ENCODE assay signal across 8 mouse cellular contexts in the genomic region with DNA sequence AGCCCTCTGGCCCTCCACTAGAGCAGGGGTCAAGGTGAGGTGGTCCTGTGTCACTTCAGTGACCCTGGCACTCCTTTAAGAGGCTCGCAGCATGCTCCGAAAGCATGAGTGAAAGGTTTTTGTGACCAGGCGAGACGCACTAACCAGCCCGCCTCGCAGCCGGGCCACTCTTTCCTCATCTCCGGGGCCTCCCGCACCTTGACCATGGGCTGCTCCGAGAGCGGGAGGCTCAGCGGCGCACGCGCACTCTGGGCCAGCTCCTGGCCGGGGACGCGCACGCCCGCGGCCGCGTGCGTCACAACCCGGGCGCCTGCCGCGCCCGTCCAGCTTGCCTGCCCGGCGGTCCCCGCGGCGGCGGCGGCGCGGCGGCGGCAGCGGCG. TPM values are rescaled to one million over a fixed set of nuclear protein-coding genes. Genes with fewer than 3 reads are reported as not detected.
DNase-seq lines count a peak whose midpoint lies in the region; ATAC-seq lines count a peak whose summit lies in the region.

No protein-coding gene starts in this region.

- H3K4me3 ChIP-seq in intestine, embryonic 16.5 days (ENCODE audit: low read length), result peak overlapping the region; percentile 86
- peak overlapping the region; percentile 78 for H3K4me3 ChIP-seq in midbrain, embryonic 10.5 days

- H3K9ac ChIP-seq in intestine, embryonic 16.5 days (ENCODE audit: low read depth, low read length), result peak overlapping the region; percentile 93

- no peaks in the 10 kb centered on the region for H3K36me3 ChIP-seq in intestine, embryonic 16.5 days (ENCODE audit: control insufficient read depth, insufficient read depth, low read length)
- 0 out of 2 replicates have a peak, but pooled peaks cover 2% of the 10 kb centered on the region for H3K36me3 ChIP-seq in midbrain, embryonic 10.5 days

- peak overlapping the region; percentile 74 for H3K4me2 ChIP-seq in intestine, embryonic 16.5 days (ENCODE audit: low read depth, low read length)

- peaks cover 43% of the 10 kb centered on the region for H3K4me1 ChIP-seq in intestine, embryonic 16.5 days (ENCODE audit: control insufficient read depth, insufficient read depth, low read length)
- peaks cover 73% of the 10 kb centered on the region for H3K4me1 ChIP-seq in midbrain, embryonic 10.5 days

- H3K27ac ChIP-seq in intestine, embryonic 16.5 days (ENCODE audit: low read length), result peak overlapping the region; percentile 92
- H3K27ac ChIP-seq in midbrain, embryonic 10.5 days (replicated peaks), result peak overlapping the region; percentile 86

- no peaks in the 10 kb centered on the region for H3K9me3 ChIP-seq in intestine, embryonic 16.5 days (ENCODE audit: control insufficient read depth, low read length)
- H3K9me3 ChIP-seq in midbrain, embryonic 10.5 days (replicated peaks), result no peaks in the 10 kb centered on the region

- no peaks in the 10 kb centered on the region for H3K27me3 ChIP-seq in intestine, embryonic 16.5 days (replicated peaks; ENCODE audit: control insufficient read depth, insufficient read depth, low read length)
- peaks cover 35% of the 10 kb centered on the region for H3K27me3 ChIP-seq in midbrain, embryonic 10.5 days (ENCODE audit: low read depth, poor library complexity, severe bottlenecking)

- intact Hi-C loops in gastrocnemius, postnatal 36 days (cut with DNase I), result no loop called here
- intact Hi-C loops in left cerebral cortex, postnatal 36 days (cut with DNase I), result loop anchor here (5.0 kb wide), 1 partner anchor 35 kb away; no protein-coding TSS in a partner anchor

- WGBS in intestine, embryonic 16.5 days, result under 1% methylated on average over 34 of the region's 42 CpGs
- under 1% methylated on average over 42 of the region's 42 CpGs for WGBS in midbrain, embryonic 10.5 days

- peak; percentile 91 for ATAC-seq in intestine, embryonic 16.5 days

- DNase-seq in adrenal gland, adult 2 months, result peak; percentile 95
- peak; percentile 73 for DNase-seq in embryo, embryonic 11.5 days (ENCODE audit: low read depth, low spot score)
- peak; percentile 82 for DNase-seq in gastrocnemius, postnatal 36 days
- DNase-seq in left cerebral cortex, postnatal 36 days (ENCODE audit: low spot score in 2 of 2), result peak; percentile 89 to 91
- peak; percentile 87 for DNase-seq in midbrain, embryonic 10.5 days (ENCODE audit: low spot score)
- DNase-seq in right cerebral cortex, postnatal 36 days (ENCODE audit: low spot score in 2 of 2), result peak; percentile 77 to 80
- peak; percentile 85 to 87 for DNase-seq in urinary bladder, postnatal 4 days (ENCODE audit: low spot score in 2 of 2)

RNA-seq across cellular contexts. Expression of a gene that starts 2.7 kb away (rescaled TPM):
- total RNA-seq in adrenal gland, adult 2 months (2021), result 10 to 100 TPM; 28.1 to 43.7 TPM
- 12.1 and 14.6 TPM in 2 replicates for polyA plus RNA-seq in adrenal gland, adult 2 months (2012; rRNA removed)
- total RNA-seq in gastrocnemius, postnatal 36 days (2021), result 100 to 1,000 TPM; 129 to 157 TPM
- 32.8 and 36.9 TPM in 2 replicates for polyA plus RNA-seq in intestine, embryonic 16.5 days (2015; fragmentation: Nextera tagmentation; extraction: Ambion mirVana)
- 10 to 100 TPM; 45.8 to 49.2 TPM for total RNA-seq in left cerebral cortex, postnatal 36 days (2021)
- 34.6 and 40.8 TPM in 2 replicates for polyA plus RNA-seq in midbrain, embryonic 10.5 days (2016; fragmentation: Nextera tagmentation; extraction: Ambion mirVana)

RNA-seq across cellular contexts. Expression of a gene that starts 29.9 kb away (rescaled TPM):
- total RNA-seq in adrenal gland, adult 2 months (2021), result 100 to 1,000 TPM; 123 to 170 TPM
- polyA plus RNA-seq in adrenal gland, adult 2 months (2012; rRNA removed), result 38.0 and 46.7 TPM in 2 replicates
- 10 to 100 TPM; 59.0 to 75.5 TPM for total RNA-seq in gastrocnemius, postnatal 36 days (2021)
- polyA plus RNA-seq in intestine, embryonic 16.5 days (2015; fragmentation: Nextera tagmentation; extraction: Ambion mirVana), result 111 and 117 TPM in 2 replicates
- 10 to 100 TPM; 11.8 to 14.1 TPM for total RNA-seq in left cerebral cortex, postnatal 36 days (2021)
- 34.5 and 36.2 TPM in 2 replicates for polyA plus RNA-seq in midbrain, embryonic 10.5 days (2016; fragmentation: Nextera tagmentation; extraction: Ambion mirVana)

RNA-seq across cellular contexts. Expression of a gene that starts 42.6 kb away (rescaled TPM):
- total RNA-seq in adrenal gland, adult 2 months (2021), result 10 to 100 TPM; 52.0 to 74.6 TPM
- 19.7 and 23.9 TPM in 2 replicates for polyA plus RNA-seq in adrenal gland, adult 2 months (2012; rRNA removed)
- 10 to 100 TPM; 63.2 to 64.7 TPM for total RNA-seq in gastrocnemius, postnatal 36 days (2021)
- 41.2 and 42.9 TPM in 2 replicates for polyA plus RNA-seq in intestine, embryonic 16.5 days (2015; fragmentation: Nextera tagmentation; extraction: Ambion mirVana)
- 10 to 100 TPM; 49.5 to 53.5 TPM for total RNA-seq in left cerebral cortex, postnatal 36 days (2021)
- 66.8 and 72.6 TPM in 2 replicates for polyA plus RNA-seq in midbrain, embryonic 10.5 days (2016; fragmentation: Nextera tagmentation; extraction: Ambion mirVana)

Comparison
In these comparisons a context has a peak if more than half of its experiments do, and no peak if none do; other contexts are left out.
1. Peak in every context shown above with its lines: DNase-seq, ATAC-seq, H3K4me3 ChIP-seq and H3K27ac ChIP-seq.